Mouse (Mus musculus) embryonic fibroblast, embryonic 13.5 days (primary cell): Measurements from ENCODE around the gene Lrrfip1.

ENCODE experiments used
- CTCF ChIP-seq: IDR thresholded peaks from 2 replicates; pipeline ENCODE4 v1.5.1; 2011; ENCODE audit warnings: mild to moderate bottlenecking, control low read depth, low read length, moderate library complexity, borderline replicate concordance; ENCODE audit not compliant: insufficient read depth
- POLR2A ChIP-seq: IDR thresholded peaks from 2 replicates; pipeline ENCODE4 v1.6.1; 2011; ENCODE audit warnings: low read depth, mild to moderate bottlenecking, control low read depth, low read length, moderate library complexity

- no peak for TF ChIP-seq POLR2A
- no peak for TF ChIP-seq CTCF
Measured at GRCm38 (mm10) chr1:91176026-91176425, 177.5 kb downstream of the Lrrfip1 start.
